Mouse (Mus musculus): ENCODE measurements around the gene Fut11.

Fut11 gene

GRCm38 (mm10) chr14:20694884-20695760, at the start of gene Fut11:
Fut11 (plus strand) TSS chr14:20694968.
- DNase-seq (ENCODE audit: inconsistent ontology term), result peak; percentile 90

- no peak for DNase-seq (ENCODE audit: inconsistent ontology term)
Measured at GRCm38 (mm10) chr14:20645547-20645946, 49.2 kb upstream of the Fut11 start.

GRCm38 (mm10) chr14:20646381-20646780, 48.4 kb upstream of the Fut11 start:
- DNase-seq (ENCODE audit: inconsistent ontology term), result no peak

- no peak for DNase-seq (ENCODE audit: inconsistent ontology term)
Measured at GRCm38 (mm10) chr14:20651000-20651399, 43.8 kb upstream of the Fut11 start.

- DNase-seq (ENCODE audit: inconsistent ontology term), result no peak
Measured at GRCm38 (mm10) chr14:20651722-20652256, 43.0 kb upstream of the Fut11 start.

GRCm38 (mm10) chr14:20654690-20655421, 39.9 kb upstream of the Fut11 start:
- no peak for DNase-seq (ENCODE audit: inconsistent ontology term)

- no peak for DNase-seq (ENCODE audit: inconsistent ontology term)
Measured at GRCm38 (mm10) chr14:20655731-20656130, 39.0 kb upstream of the Fut11 start.

GRCm38 (mm10) chr14:20656361-20656760, 38.4 kb upstream of the Fut11 start, which contains the start of gene Myoz1:
Myoz1 (minus strand) TSS chr14:20656540.
- DNase-seq (ENCODE audit: inconsistent ontology term), result no peak

- DNase-seq (ENCODE audit: inconsistent ontology term), result peak; percentile 23
Measured at GRCm38 (mm10) chr14:20658326-20658725, 36.4 kb upstream of the Fut11 start.

- no peak for DNase-seq (ENCODE audit: inconsistent ontology term)
Measured at GRCm38 (mm10) chr14:20658902-20659301, 35.9 kb upstream of the Fut11 start.

GRCm38 (mm10) chr14:20659687-20660086, 35.1 kb upstream of the Fut11 start:
- DNase-seq (ENCODE audit: inconsistent ontology term), result no peak

GRCm38 (mm10) chr14:20660827-20661660, 33.7 kb upstream of the Fut11 start:
- DNase-seq (ENCODE audit: inconsistent ontology term), result peak; percentile 94

- no peak for DNase-seq (ENCODE audit: inconsistent ontology term)
Measured at GRCm38 (mm10) chr14:20661661-20662331, 33.0 kb upstream of the Fut11 start.

GRCm38 (mm10) chr14:20662740-20663139, 32.0 kb upstream of the Fut11 start:
- DNase-seq (ENCODE audit: inconsistent ontology term), result no peak

GRCm38 (mm10) chr14:20663601-20664000, 31.2 kb upstream of the Fut11 start:
- DNase-seq (ENCODE audit: inconsistent ontology term), result peak; percentile 77

- DNase-seq (ENCODE audit: inconsistent ontology term), result no peak
Measured at GRCm38 (mm10) chr14:20664436-20664835, 30.3 kb upstream of the Fut11 start.

- DNase-seq (ENCODE audit: inconsistent ontology term), result no peak
Measured at GRCm38 (mm10) chr14:20667469-20667868, 27.3 kb upstream of the Fut11 start.

- no peak for DNase-seq (ENCODE audit: inconsistent ontology term)
Measured at GRCm38 (mm10) chr14:20668154-20668810, 26.5 kb upstream of the Fut11 start, which contains the start of gene Synpo2l. Synpo2l (minus strand) TSS chr14:20668354.

- peak; percentile 51 for DNase-seq (ENCODE audit: inconsistent ontology term)
Measured at GRCm38 (mm10) chr14:20672990-20673389, 21.8 kb upstream of the Fut11 start.

GRCm38 (mm10) chr14:20673735-20674063, 21.1 kb upstream of the Fut11 start:
- DNase-seq (ENCODE audit: inconsistent ontology term), result no peak
